Mouse (Mus musculus) CD4-positive helper T cell, adult 2 months (primary cell): ENCODE measurements around the gene Slc9a9.

Experiments used
- DNase-seq: peaks from one replicate; pipeline ENCODE4 v3.0.0-alpha.2; 2012; ENCODE audit warnings: low read depth, missing footprints, low spot score

Gene Slc9a9

GRCm38 (mm10) chr9:95191442-95191841, 521.7 kb downstream of the Slc9a9 start:
- DNase-seq, result no peak

GRCm38 (mm10) chr9:95192901-95193532, 523.3 kb downstream of the Slc9a9 start:
- DNase-seq, result no peak

- no peak for DNase-seq
These were observed 524.0 kb downstream of the Slc9a9 start for GRCm38 (mm10) chr9:95193672-95194071.

- DNase-seq, result peak; percentile 21
These were observed 524.4 kb downstream of the Slc9a9 start for GRCm38 (mm10) chr9:95194158-95194557.

- DNase-seq, result no peak
These were observed 538.0 kb downstream of the Slc9a9 start for GRCm38 (mm10) chr9:95207661-95208060.

GRCm38 (mm10) chr9:95208681-95209080, 539.0 kb downstream of the Slc9a9 start:
- DNase-seq, result no peak

GRCm38 (mm10) chr9:95220009-95220408, 550.3 kb downstream of the Slc9a9 start:
- DNase-seq, result no peak

- DNase-seq, result no peak
These were observed 551.6 kb downstream of the Slc9a9 start for GRCm38 (mm10) chr9:95221310-95221709.

- no peak for DNase-seq
These were observed 557.3 kb downstream of the Slc9a9 start for GRCm38 (mm10) chr9:95226986-95227385.

- DNase-seq, result no peak
These were observed 558.4 kb downstream of the Slc9a9 start for GRCm38 (mm10) chr9:95228123-95228522.

- DNase-seq, result no peak
These were observed 559.4 kb downstream of the Slc9a9 start for GRCm38 (mm10) chr9:95229147-95229546.

GRCm38 (mm10) chr9:95239900-95240299, 570.2 kb downstream of the Slc9a9 start:
- no peak for DNase-seq

GRCm38 (mm10) chr9:95242628-95243195, 573.0 kb downstream of the Slc9a9 start:
- no peak for DNase-seq

GRCm38 (mm10) chr9:95254162-95254561, 584.5 kb downstream of the Slc9a9 start:
- no peak for DNase-seq

GRCm38 (mm10) chr9:95255844-95256243, 586.1 kb downstream of the Slc9a9 start:
- no peak for DNase-seq

- DNase-seq, result no peak
These were observed 587.1 kb downstream of the Slc9a9 start for GRCm38 (mm10) chr9:95256680-95257316.

- no peak for DNase-seq
These were observed 593.1 kb downstream of the Slc9a9 start for GRCm38 (mm10) chr9:95262851-95263250.

GRCm38 (mm10) chr9:95263867-95264509, 594.3 kb downstream of the Slc9a9 start:
- DNase-seq, result no peak

GRCm38 (mm10) chr9:95266179-95266578, 596.5 kb downstream of the Slc9a9 start:
- no peak for DNase-seq

- no peak for DNase-seq
These were observed 597.2 kb downstream of the Slc9a9 start for GRCm38 (mm10) chr9:95266924-95267323.

GRCm38 (mm10) chr9:95279590-95280344, 610.1 kb downstream of the Slc9a9 start:
- peak; percentile 76 for DNase-seq
